Comparison of ENCODE assay signal across 8 mouse cellular contexts in the genomic region with DNA sequence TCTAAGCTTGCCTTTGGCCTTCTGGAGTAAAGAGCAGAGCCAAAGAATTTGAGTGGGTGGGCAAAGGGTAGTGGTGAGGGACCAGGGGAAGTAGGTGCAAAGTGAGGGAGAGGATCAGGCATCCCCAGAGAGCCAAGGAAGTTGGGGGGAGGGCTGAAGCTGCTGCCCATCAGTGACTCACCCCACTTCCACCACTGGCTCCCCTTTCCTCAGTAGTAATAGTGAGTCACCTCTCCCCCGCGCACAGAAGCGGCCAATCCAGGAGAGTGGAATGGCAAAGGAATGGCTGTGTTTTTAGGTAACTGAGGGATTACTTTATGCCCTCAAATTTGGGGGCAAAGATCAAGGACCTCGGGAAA. TPM values are rescaled to one million over a fixed set of nuclear protein-coding genes. Genes with fewer than 3 reads are reported as not detected.
DNase-seq lines count a peak whose midpoint lies in the region; ATAC-seq and TF ChIP-seq lines count a peak whose summit lies in the region.

No protein-coding gene starts in this region.

- H3K4me2 ChIP-seq in lung, embryonic 16.5 days (ENCODE audit: low read depth, low read length): peak overlapping the region; percentile 98

- H3K4me1 ChIP-seq in lung, embryonic 16.5 days (replicated peaks; ENCODE audit: control insufficient read depth, insufficient read depth, low read length): peaks cover 28% of the 10 kb centered on the region

- no peaks in the 10 kb centered on the region for H3K27me3 ChIP-seq in lung, embryonic 16.5 days (ENCODE audit: control insufficient read depth, insufficient read depth, low read depth, low read length)

- H3K9me3 ChIP-seq in lung, embryonic 16.5 days (ENCODE audit: control insufficient read depth, low read length): no peaks in the 10 kb centered on the region

- peak overlapping the region; percentile 94 for H3K27ac ChIP-seq in left cerebral cortex, adult 2 months
- H3K27ac ChIP-seq in lung, embryonic 16.5 days (ENCODE audit: low read length): peak overlapping the region; percentile 82

- H3K4me3 ChIP-seq in left cerebral cortex, adult 2 months: peak overlapping the region; percentile 84
- H3K4me3 ChIP-seq in lung, embryonic 16.5 days (ENCODE audit: low read length): peak overlapping the region; percentile 82

- no peak for TF ChIP-seq CTCF in left cerebral cortex, adult 2 months (IDR thresholded peaks at IDR 0.05)

- intact Hi-C loops in left cerebral cortex, adult 2 months (cut with DNase I): loop anchor here (2.0 kb wide), 1 partner anchor 19 kb away; no protein-coding TSS in a partner anchor
- intact Hi-C loops in left cerebral cortex, postnatal 4 days (cut with DNase I): no loop called here
- intact Hi-C loops in heart, postnatal 25 days (cut with DNase I): loop anchor here (2.0 kb wide), 1 partner anchor 15 kb away; no protein-coding TSS in a partner anchor

- peak; percentile 21 for ATAC-seq in lung, embryonic 16.5 days (ENCODE audit: low read depth)
- no peak for ATAC-seq in activated CD4-positive, CD25-positive, alpha-beta regulatory T cell, adult 4 months

- no peaks in the 10 kb centered on the region for H3K36me3 ChIP-seq in lung, embryonic 16.5 days (ENCODE audit: control insufficient read depth, insufficient read depth, low read length)

- WGBS in lung, embryonic 16.5 days: 26% methylated on average over 4 of the region's 4 CpGs

- DNase-seq in left cerebral cortex, adult 2 months (ENCODE audit: extremely low spot score in 1 of 2, low spot score in 2 of 2): peak; percentile 57 to 59
- DNase-seq in left cerebral cortex, postnatal 4 days: no peak
- peak; percentile 89 for DNase-seq in brain, adult 2 months (ENCODE audit: low read depth, low spot score)
- peak; percentile 60 for DNase-seq in heart, postnatal 25 days (ENCODE audit: low spot score)
- DNase-seq in c-Kit-positive CD71-positive TER-119-positive erythroid progenitor cells, embryonic 14.5 days (ENCODE audit: low spot score): no peak
- no peak for DNase-seq in kidney, postnatal 36 days

- H3K9ac ChIP-seq in lung, embryonic 16.5 days (ENCODE audit: low read length): no peak overlapping the region

RNA-seq across cellular contexts. Expression of a gene that starts 6.3 kb away (rescaled TPM):
- total RNA-seq in left cerebral cortex, adult 2 months (2021): 10 to 100 TPM; 59.3 to 61.7 TPM
- total RNA-seq in left cerebral cortex, postnatal 4 days (2021): 10 to 100 TPM; 35.3 to 37.7 TPM
- 100 to 1,000 TPM; 121 to 132 TPM for total RNA-seq in heart, postnatal 25 days (2021)
- 148 and 150 TPM in 2 replicates for polyA plus RNA-seq in lung, embryonic 16.5 days (2015; fragmentation: Nextera tagmentation; extraction: Ambion mirVana)
- 1 to 10 TPM; 4.6 to 6.4 TPM for polyA plus RNA-seq in activated CD4-positive, CD25-positive, alpha-beta regulatory T cell, adult 4 months (2017; shearing (Covaris generic))

RNA-seq across cellular contexts. Expression of a gene that starts 28.7 kb away (rescaled TPM):
- 1 to 10 TPM; 3.2 TPM for total RNA-seq in left cerebral cortex, adult 2 months (2021)
- total RNA-seq in left cerebral cortex, postnatal 4 days (2021): 10 to 100 TPM; 80.5 to 87.8 TPM
- under 1 TPM; 0.39 to 0.61 TPM for total RNA-seq in heart, postnatal 25 days (2021)
- 13.1 and 13.5 TPM in 2 replicates for polyA plus RNA-seq in lung, embryonic 16.5 days (2015; fragmentation: Nextera tagmentation; extraction: Ambion mirVana)
- under 1 TPM; 0.10 to 0.81 TPM for polyA plus RNA-seq in activated CD4-positive, CD25-positive, alpha-beta regulatory T cell, adult 4 months (2017; shearing (Covaris generic))

RNA-seq across cellular contexts. Expression of a gene that starts 42.5 kb away (rescaled TPM):
- total RNA-seq in left cerebral cortex, adult 2 months (2021): 10 to 100 TPM; 68.7 to 71.2 TPM
- total RNA-seq in left cerebral cortex, postnatal 4 days (2021): 10 to 100 TPM; 58.1 to 58.4 TPM
- total RNA-seq in heart, postnatal 25 days (2021): 1 to 10 TPM; 1.9 to 3.7 TPM
- polyA plus RNA-seq in lung, embryonic 16.5 days (2015; fragmentation: Nextera tagmentation; extraction: Ambion mirVana): 6.3 TPM in 2 replicates
- polyA plus RNA-seq in activated CD4-positive, CD25-positive, alpha-beta regulatory T cell, adult 4 months (2017; shearing (Covaris generic)): 10 to 100 TPM; 31.5 to 44.8 TPM

RNA-seq across cellular contexts. Expression of a gene that starts 44.6 kb away (rescaled TPM):
- not detected for total RNA-seq in left cerebral cortex, adult 2 months (2021)
- total RNA-seq in left cerebral cortex, postnatal 4 days (2021): under 1 TPM in 1 of 2 experiments, not detected in 1; 0.83 TPM
- total RNA-seq in heart, postnatal 25 days (2021): not detected
- polyA plus RNA-seq in lung, embryonic 16.5 days (2015; fragmentation: Nextera tagmentation; extraction: Ambion mirVana): 48.0 and 61.2 TPM in 2 replicates
- polyA plus RNA-seq in activated CD4-positive, CD25-positive, alpha-beta regulatory T cell, adult 4 months (2017; shearing (Covaris generic)): not detected

RNA-seq across cellular contexts. Expression of a gene that starts 49.4 kb away (rescaled TPM):
- total RNA-seq in left cerebral cortex, adult 2 months (2021): 10 to 100 TPM; 98.3 to 99.1 TPM
- 100 to 1,000 TPM; 106 to 120 TPM for total RNA-seq in left cerebral cortex, postnatal 4 days (2021)
- 10 to 100 TPM; 84.2 to 92.5 TPM for total RNA-seq in heart, postnatal 25 days (2021)
- polyA plus RNA-seq in lung, embryonic 16.5 days (2015; fragmentation: Nextera tagmentation; extraction: Ambion mirVana): 169 and 183 TPM in 2 replicates
- 100 to 1,000 TPM; 132 to 197 TPM for polyA plus RNA-seq in activated CD4-positive, CD25-positive, alpha-beta regulatory T cell, adult 4 months (2017; shearing (Covaris generic))

Comparison
In these comparisons a context has a peak if more than half of its experiments do, and no peak if none do; other contexts are left out.
1. DNase-seq: peak in left cerebral cortex, adult 2 months (2 of 2), brain, adult 2 months (single experiment) and heart, postnatal 25 days (single experiment); none in left cerebral cortex, postnatal 4 days (single experiment), c-Kit-positive CD71-positive TER-119-positive erythroid progenitor cells, embryonic 14.5 days (single experiment) and kidney, postnatal 36 days (0 of 2).
2. RNA of a gene that starts 28.7 kb away (total RNA-seq): 80.5 to 87.8 TPM in left cerebral cortex, postnatal 4 days; 3.2 TPM in left cerebral cortex, adult 2 months and 0.39 to 0.61 TPM in heart, postnatal 25 days; every median in the first group is over 10 times any median in the second.
3. RNA of a gene that starts 42.5 kb away (total RNA-seq): 68.7 to 71.2 TPM in left cerebral cortex, adult 2 months and 58.1 to 58.4 TPM in left cerebral cortex, postnatal 4 days; 1.9 to 3.7 TPM in heart, postnatal 25 days; every median in the first group is over 10 times any median in the second.